Mouse (Mus musculus): ENCODE data around the gene Nlrp4a.
"Not testable (repeated sequence)": the region's sequence is repeated elsewhere in the genome, so short reads cannot be mapped to it uniquely, and the experiment has no call there.

The Nlrp4a gene

DNA sequence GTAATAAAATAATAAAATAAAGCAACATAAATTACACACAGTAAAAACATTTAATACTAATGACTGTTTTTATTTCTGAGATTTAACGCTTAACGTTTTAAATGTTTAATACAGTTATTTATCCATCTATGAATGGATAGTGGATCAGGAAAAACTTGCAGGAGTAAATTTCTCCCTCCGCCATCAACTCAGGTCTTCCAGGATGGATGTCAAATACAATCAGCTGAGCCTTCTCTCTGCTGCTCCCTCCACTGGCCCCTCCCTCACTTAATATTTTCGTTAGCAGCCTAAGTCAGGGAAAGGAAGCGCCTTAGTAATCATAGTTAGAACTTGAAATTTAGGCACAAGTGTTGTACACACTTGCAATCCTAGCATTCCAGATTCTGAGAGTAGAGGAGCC lies at the start of gene Nlrp4a:
TSS of gene Nlrp4a (plus strand) at position 301 of the 400 bp plus-strand sequence.
- DNase-seq (ENCODE audit: low spot score) = no peak

GRCm38 (mm10) chr7:26386691-26387090 lies 48.2 kb upstream of the Nlrp4a start:
- not testable (repeated sequence) for DNase-seq (ENCODE audit: low spot score)

DNA sequence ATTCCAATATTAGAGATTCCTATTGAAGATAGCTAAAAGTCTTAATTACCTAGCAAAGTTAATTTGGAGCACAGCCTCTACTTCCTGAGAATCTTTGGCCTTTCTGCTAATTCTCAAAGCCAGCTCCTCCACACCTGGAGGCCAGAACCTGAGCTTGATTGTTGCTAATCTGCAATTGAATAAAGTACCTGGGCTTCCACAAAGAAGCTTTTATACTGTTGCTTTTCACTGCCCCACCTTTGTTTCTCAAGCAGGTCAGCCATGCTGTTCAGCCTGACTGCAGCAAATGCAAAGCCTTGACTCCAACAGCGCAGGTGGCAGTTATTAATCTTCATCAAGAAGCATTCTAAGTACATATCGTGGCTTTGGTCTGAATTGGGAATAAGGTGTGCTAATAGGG lies 43.8 kb upstream of the Nlrp4a start:
- not testable (repeated sequence) for DNase-seq (ENCODE audit: low spot score)

- not testable (repeated sequence) for DNase-seq (ENCODE audit: low spot score)
Observed at GRCm38 (mm10) chr7:26391811-26392210, 43.1 kb upstream of the Nlrp4a start.

DNA sequence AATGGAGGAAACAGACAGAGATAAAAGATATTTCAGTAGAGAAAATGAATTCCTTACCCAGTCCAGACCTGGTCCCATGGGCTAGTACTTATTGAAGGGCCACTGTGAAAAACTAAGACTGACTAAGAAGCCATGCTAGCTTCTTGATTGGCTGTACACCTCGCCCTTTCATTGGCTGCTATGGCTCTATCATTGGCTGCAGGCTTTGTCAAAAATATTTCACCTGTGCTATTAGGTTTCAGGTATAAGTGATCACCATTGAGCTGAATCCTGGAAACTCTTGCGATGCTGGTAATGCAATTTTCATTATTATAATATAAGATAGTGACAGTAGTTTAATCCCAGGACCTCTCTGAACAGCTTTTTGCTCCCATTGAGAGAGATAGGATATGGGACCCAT lies 31.3 kb upstream of the Nlrp4a start, which contains the start of gene Nlrp9c:
TSS of gene Nlrp9c (minus strand) at position 101 of the 400 bp plus-strand sequence.
- DNase-seq (ENCODE audit: low spot score) = not testable (repeated sequence)

- DNase-seq (ENCODE audit: low spot score) = no peak
Observed at GRCm38 (mm10) chr7:26476690-26477089, 41.8 kb downstream of the Nlrp4a start.

DNA sequence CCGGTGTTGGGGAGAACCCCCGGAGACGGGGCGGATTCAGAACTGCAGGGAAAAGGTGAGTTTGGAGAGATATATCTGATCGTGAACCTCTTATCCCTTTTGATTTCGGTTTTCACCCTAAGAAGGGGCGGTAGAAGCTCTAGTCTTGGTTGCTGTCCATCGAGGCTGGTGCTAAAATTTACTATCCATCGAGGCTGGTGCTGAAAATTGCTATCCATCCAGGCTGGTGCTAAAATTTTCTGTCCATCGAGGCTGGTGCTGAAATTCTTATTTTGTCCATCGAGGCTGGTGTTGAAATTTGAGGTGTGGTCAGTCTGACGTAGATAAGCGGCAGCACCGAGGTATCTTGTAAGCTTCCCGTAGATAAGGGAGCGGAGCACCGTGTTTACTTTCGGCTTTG lies 54.6 kb downstream of the Nlrp4a start:
- DNase-seq (ENCODE audit: low spot score) = not testable (repeated sequence)

Measured in MN1 (cell line).